Mouse (Mus musculus): ENCODE results near the gene Itgav. TPM values are rescaled to one million over a fixed set of nuclear protein-coding genes. Genes with fewer than 3 reads are reported as not detected.
"Not testable (repeated sequence)": the region's sequence is repeated elsewhere in the genome, so short reads cannot be mapped to it uniquely, and the experiment has no call there.

Gene Itgav
- polyA plus RNA-seq, 1 experiment from 2014 or later, result 35.6 TPM

- H3K27ac ChIP-seq, result 0 out of 2 replicates have a peak overlapping the region, but pooled peaks have one; percentile 48
- 0 out of 2 replicates have a peak, but pooled peaks cover 3% of the 10 kb centered on the region for H3K36me3 ChIP-seq (replicated peaks)
- WGBS, result 26% methylated on average over 10 of the region's 10 CpGs
- H3K4me3 ChIP-seq, result no peak overlapping the region; the same call in 1 of the 2 replicates
- H3K9me3 ChIP-seq, result no peaks in the 10 kb centered on the region; the same call in 1 of the 2 replicates
- no peaks in the 10 kb centered on the region for H3K27me3 ChIP-seq (ENCODE audit: poor library complexity, severe bottlenecking)
- peaks cover 15% of the 10 kb centered on the region for H3K4me1 ChIP-seq
- DNase-seq (ENCODE audit: extremely low spot score, low spot score), result no peak
These were observed 31.3 kb upstream of the Itgav start for GRCm38 (mm10) chr2:83692651-83693545.

- H3K27ac ChIP-seq, result no peak overlapping the region
- H3K4me3 ChIP-seq, result no peak overlapping the region
- peaks cover 15% of the 10 kb centered on the region for H3K4me1 ChIP-seq
- DNase-seq (ENCODE audit: extremely low spot score, low spot score), result no peak
- no peaks in the 10 kb centered on the region for H3K36me3 ChIP-seq (replicated peaks)
- H3K9me3 ChIP-seq, result no peaks in the 10 kb centered on the region; the same call in 1 of the 2 replicates
- WGBS, result 85% methylated on average over 7 of the region's 7 CpGs
- H3K27me3 ChIP-seq (ENCODE audit: poor library complexity, severe bottlenecking), result no peaks in the 10 kb centered on the region
These were observed 30.1 kb upstream of the Itgav start for GRCm38 (mm10) chr2:83694061-83694460.

GRCm38 (mm10) chr2:83695345-83696247 lies 28.6 kb upstream of the Itgav start:
- WGBS, result 89% methylated on average over 11 of the region's 11 CpGs
- Histone ChIP-seq H3K4me3 (no peak overlapping the region), H3K27me3 (ENCODE audit: poor library complexity, severe bottlenecking) (no peaks in the 10 kb centered on the region), H3K4me1 (peaks cover 15% of the 10 kb centered on the region), H3K27ac (no peak overlapping the region), H3K36me3 (replicated peaks) (no peaks in the 10 kb centered on the region), H3K9me3 (no peaks in the 10 kb centered on the region)
- DNase-seq (ENCODE audit: extremely low spot score, low spot score), result no peak

- WGBS, result 73% methylated on average over 1 of the region's 1 CpGs
- Histone ChIP-seq H3K27me3 (ENCODE audit: poor library complexity, severe bottlenecking) (no peaks in the 10 kb centered on the region), H3K36me3 (replicated peaks) (no peaks in the 10 kb centered on the region), H3K9me3 (no peaks in the 10 kb centered on the region), H3K27ac (no peak overlapping the region), H3K4me3 (no peak overlapping the region), H3K4me1 (no peaks in the 10 kb centered on the region)
- no peak for DNase-seq (ENCODE audit: extremely low spot score, low spot score)
These were observed 25.7 kb upstream of the Itgav start for GRCm38 (mm10) chr2:83698484-83698883.

GRCm38 (mm10) chr2:83699324-83699723 lies 24.9 kb upstream of the Itgav start:
- WGBS, result 57% methylated on average over 1 of the region's 1 CpGs
- DNase-seq (ENCODE audit: extremely low spot score, low spot score), result no peak

GRCm38 (mm10) chr2:83700667-83701066 lies 23.5 kb upstream of the Itgav start:
- no peaks in the 10 kb centered on the region for H3K27me3 ChIP-seq (ENCODE audit: poor library complexity, severe bottlenecking)
- 84% methylated on average over 4 of the region's 4 CpGs for WGBS
- no peak overlapping the region for H3K4me3 ChIP-seq
- H3K9me3 ChIP-seq, result no peaks in the 10 kb centered on the region
- H3K27ac ChIP-seq, result no peak overlapping the region
- no peaks in the 10 kb centered on the region for H3K4me1 ChIP-seq
- no peaks in the 10 kb centered on the region for H3K36me3 ChIP-seq (replicated peaks)
- no peak for DNase-seq (ENCODE audit: extremely low spot score, low spot score)

More at GRCm38 (mm10) chr2:83699324-83699723, 24.9 kb upstream of the Itgav start:
- H3K27ac ChIP-seq, result no peak overlapping the region
- H3K4me1 ChIP-seq, result no peaks in the 10 kb centered on the region
- no peaks in the 10 kb centered on the region for H3K27me3 ChIP-seq (ENCODE audit: poor library complexity, severe bottlenecking)
- no peaks in the 10 kb centered on the region for H3K9me3 ChIP-seq
- no peak overlapping the region for H3K4me3 ChIP-seq
- no peaks in the 10 kb centered on the region for H3K36me3 ChIP-seq (replicated peaks)

GRCm38 (mm10) chr2:83702411-83702810 lies 21.8 kb upstream of the Itgav start:
- no peak for DNase-seq (ENCODE audit: extremely low spot score, low spot score)
- 94% methylated on average over 7 of the region's 7 CpGs for WGBS
- peaks cover 7% of the 10 kb centered on the region; the same call in 1 of the 2 replicates for H3K4me1 ChIP-seq

GRCm38 (mm10) chr2:83705580-83706158 lies 18.5 kb upstream of the Itgav start:
- WGBS, result 87% methylated on average over 9 of the region's 9 CpGs
- no peak for DNase-seq (ENCODE audit: extremely low spot score, low spot score)
- Histone ChIP-seq H3K27ac (no peak overlapping the region), H3K4me1 (peaks cover 12% of the 10 kb centered on the region; the same call in 1 of the 2 replicates), H3K27me3 (ENCODE audit: poor library complexity, severe bottlenecking) (no peaks in the 10 kb centered on the region), H3K9me3 (no peaks in the 10 kb centered on the region), H3K36me3 (replicated peaks) (no peaks in the 10 kb centered on the region), H3K4me3 (no peak overlapping the region)

More at GRCm38 (mm10) chr2:83702411-83702810, 21.8 kb upstream of the Itgav start:
- Histone ChIP-seq H3K9me3 (no peaks in the 10 kb centered on the region), H3K4me3 (no peak overlapping the region), H3K27me3 (ENCODE audit: poor library complexity, severe bottlenecking) (no peaks in the 10 kb centered on the region), H3K36me3 (replicated peaks) (no peaks in the 10 kb centered on the region), H3K27ac (no peak overlapping the region)

- Histone ChIP-seq H3K27me3 (ENCODE audit: poor library complexity, severe bottlenecking) (no peaks in the 10 kb centered on the region), H3K27ac (no peak overlapping the region), H3K36me3 (replicated peaks) (no peaks in the 10 kb centered on the region), H3K4me1 (peaks cover 16% of the 10 kb centered on the region), H3K4me3 (no peak overlapping the region), H3K9me3 (no peaks in the 10 kb centered on the region; the same call in 1 of the 2 replicates)
- 81% methylated on average over 11 of the region's 11 CpGs for WGBS
- DNase-seq (ENCODE audit: extremely low spot score, low spot score), result no peak
These were observed 14.2 kb upstream of the Itgav start for GRCm38 (mm10) chr2:83709896-83710524.

- H3K4me1 ChIP-seq; H3K27ac ChIP-seq; H3K4me3 ChIP-seq; H3K27me3 ChIP-seq (ENCODE audit: poor library complexity, severe bottlenecking); H3K9me3 ChIP-seq; H3K36me3 ChIP-seq (replicated peaks); DNase-seq (ENCODE audit: extremely low spot score, low spot score): not testable (repeated sequence)
- WGBS, result 77% methylated on average over 7 of the region's 7 CpGs
These were observed 10.9 kb upstream of the Itgav start for GRCm38 (mm10) chr2:83713281-83713680.

- Histone ChIP-seq H3K36me3 (replicated peaks) (no peaks in the 10 kb centered on the region), H3K9me3 (no peaks in the 10 kb centered on the region; the same call in 1 of the 2 replicates), H3K27me3 (ENCODE audit: poor library complexity, severe bottlenecking) (no peaks in the 10 kb centered on the region), H3K4me3 (no peak overlapping the region), H3K4me1 (peaks cover 9% of the 10 kb centered on the region), H3K27ac (no peak overlapping the region)
- no peak for DNase-seq (ENCODE audit: extremely low spot score, low spot score)
- WGBS, result 93% methylated on average over 5 of the region's 5 CpGs
These were observed 10.3 kb upstream of the Itgav start for GRCm38 (mm10) chr2:83713946-83714345.

- no peaks in the 10 kb centered on the region for H3K27me3 ChIP-seq (ENCODE audit: poor library complexity, severe bottlenecking)
- H3K27ac ChIP-seq, result no peak overlapping the region
- peaks cover 7% of the 10 kb centered on the region for H3K4me1 ChIP-seq
- DNase-seq (ENCODE audit: extremely low spot score, low spot score), result no peak
- H3K4me3 ChIP-seq, result no peak overlapping the region
- H3K9me3 ChIP-seq, result no peaks in the 10 kb centered on the region; the same call in 1 of the 2 replicates
- WGBS, result 67% methylated on average over 6 of the region's 6 CpGs
- H3K36me3 ChIP-seq (replicated peaks), result no peaks in the 10 kb centered on the region
These were observed 9.4 kb upstream of the Itgav start for GRCm38 (mm10) chr2:83714783-83715182.

Data from forebrain, embryonic 10.5 days (tissue).